Mouse (Mus musculus) hindbrain, embryonic 15.5 days (tissue): ENCODE data around the gene Socs2. TPM values are rescaled to one million over a fixed set of nuclear protein-coding genes. Genes with fewer than 3 reads are reported as not detected.

Experiments
- ATAC-seq: fragments of 200-750 bp; cut with Nextera tagmentation; 2 replicates; pipeline ENCODE4 v1.8.0; 2017; ENCODE audit warnings: low read depth, moderate number of reproducible peaks, moderate TSS enrichment; ENCODE audit not compliant: low FRiP score
- H3K27ac ChIP-seq: fragments of 300-500 bp; sonication (generic); replicated peaks from 2 replicates; pipeline ENCODE4 v1.5.1; 2015; ENCODE audit warnings: mild to moderate bottlenecking, inconsistent platforms
- H3K27me3 ChIP-seq: fragments of 300-500 bp; sonication (generic); 2 replicates; pipeline ENCODE4 v1.6.1; 2015; ENCODE audit warnings: control low read depth, inconsistent platforms
- H3K36me3 ChIP-seq: fragments of 300-500 bp; sonication (generic); 2 replicates; pipeline ENCODE4 v1.6.1; 2015; ENCODE audit warnings: control low read depth, inconsistent platforms
- H3K4me1 ChIP-seq: fragments of 300-500 bp; sonication (generic); replicated peaks from 2 replicates; pipeline ENCODE4 v1.6.1; 2015; ENCODE audit warnings: control low read depth, inconsistent platforms
- H3K4me2 ChIP-seq: fragments of 300-500 bp; sonication (generic); 2 replicates; pipeline ENCODE4 v1.6.1; 2015; ENCODE audit warnings: moderate library complexity, mild to moderate bottlenecking, inconsistent platforms
- H3K4me3 ChIP-seq: fragments of 300-500 bp; sonication (generic); 2 replicates; pipeline ENCODE4 v1.5.1; 2015; ENCODE audit warnings: mild to moderate bottlenecking, inconsistent platforms
- H3K9ac ChIP-seq: fragments of 300-500 bp; sonication (generic); 2 replicates; pipeline ENCODE4 v1.6.1; 2015; ENCODE audit warnings: inconsistent platforms
- H3K9me3 ChIP-seq: fragments of 300-500 bp; sonication (generic); 2 replicates; pipeline ENCODE4 v1.6.1; 2016; ENCODE audit warnings: control low read depth, inconsistent platforms
- WGBS: fragments of 180-500 bp; shearing (Covaris S2); methylation state at CpG from one replicate; pipeline ENCODE4 v1.1.7; 2015; 5-methylcytosine and 5-hydroxymethylcytosine counted together
- polyA plus RNA-seq: library from polyadenylated mRNA; unstranded; fragments of >200 nt; fragmentation: Nextera tagmentation; extraction: Ambion mirVana; gene quantifications from 2 replicates; pipeline ENCODE4 v1.2.1, GENCODE M21; 2015

The Socs2 gene
- polyA plus RNA-seq, 1 experiment from 2014 or later, result 118 TPM

DNA sequence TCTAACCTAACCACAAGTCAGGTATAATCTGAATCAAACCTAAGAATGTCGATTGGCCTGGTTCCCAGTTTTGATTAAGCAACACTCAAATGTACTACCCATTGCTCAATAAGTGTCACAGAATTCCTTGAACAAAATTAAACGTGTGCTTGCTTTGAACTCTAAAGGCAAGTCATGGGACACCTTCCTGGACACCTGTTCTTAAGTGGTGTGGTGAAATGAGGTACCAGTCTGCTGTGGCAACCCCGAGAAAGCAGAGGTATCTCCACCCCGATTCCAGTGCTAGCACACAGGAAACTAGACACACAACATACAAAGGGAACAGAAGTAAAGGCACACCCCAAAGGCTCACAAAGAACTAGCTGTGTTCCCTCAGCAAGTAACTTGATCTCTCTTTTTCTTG lies 31.2 kb downstream of the Socs2 start:
- H3K27me3 ChIP-seq, result no peaks in the 10 kb centered on the region
- H3K9me3 ChIP-seq, result no peaks in the 10 kb centered on the region
- ATAC-seq, result no peak
- no peak overlapping the region for H3K9ac ChIP-seq
- no peak overlapping the region for H3K27ac ChIP-seq
- no peak overlapping the region for H3K4me2 ChIP-seq
- no peaks in the 10 kb centered on the region for H3K36me3 ChIP-seq
- no peak overlapping the region for H3K4me3 ChIP-seq
- no peaks in the 10 kb centered on the region for H3K4me1 ChIP-seq
- 86% methylated on average over 4 of the region's 4 CpGs for WGBS

DNA sequence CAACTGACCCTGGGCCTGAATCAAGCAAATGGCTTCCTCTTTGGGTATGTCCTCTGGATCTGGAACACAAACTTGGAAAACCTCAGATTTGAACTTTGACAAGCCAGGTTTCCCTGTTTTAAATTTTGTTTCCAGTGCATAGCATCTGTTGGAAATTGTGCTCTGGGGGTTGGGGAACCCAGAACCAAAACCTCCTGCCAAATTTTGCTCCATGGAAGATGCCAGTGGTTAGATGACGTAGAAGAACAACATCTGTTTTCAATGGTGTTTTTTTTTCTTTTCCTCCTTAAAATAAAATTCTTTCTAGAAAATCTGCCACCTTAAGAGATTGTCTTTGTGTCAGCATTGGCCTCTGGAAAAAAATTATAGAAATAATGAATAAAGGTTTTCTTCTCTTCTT lies 31.9 kb downstream of the Socs2 start:
- H3K4me3 ChIP-seq, result no peak overlapping the region
- H3K4me1 ChIP-seq, result no peaks in the 10 kb centered on the region
- no peaks in the 10 kb centered on the region for H3K36me3 ChIP-seq
- no peak overlapping the region for H3K4me2 ChIP-seq
- H3K27me3 ChIP-seq, result no peaks in the 10 kb centered on the region
- H3K27ac ChIP-seq, result no peak overlapping the region
- 89% methylated on average over 1 of the region's 1 CpGs for WGBS
- H3K9ac ChIP-seq, result no peak overlapping the region
- ATAC-seq, result no peak
- H3K9me3 ChIP-seq, result no peaks in the 10 kb centered on the region

GRCm38 (mm10) chr10:95384446-95384845 lies 32.5 kb downstream of the Socs2 start:
- Histone ChIP-seq H3K4me3 (no peak overlapping the region), H3K4me1 (no peaks in the 10 kb centered on the region), H3K27me3 (no peaks in the 10 kb centered on the region), H3K4me2 (no peak overlapping the region), H3K9me3 (no peaks in the 10 kb centered on the region), H3K36me3 (no peaks in the 10 kb centered on the region), H3K9ac (no peak overlapping the region), H3K27ac (no peak overlapping the region)
- ATAC-seq, result no peak
- 88% methylated on average over 8 of the region's 8 CpGs for WGBS

DNA sequence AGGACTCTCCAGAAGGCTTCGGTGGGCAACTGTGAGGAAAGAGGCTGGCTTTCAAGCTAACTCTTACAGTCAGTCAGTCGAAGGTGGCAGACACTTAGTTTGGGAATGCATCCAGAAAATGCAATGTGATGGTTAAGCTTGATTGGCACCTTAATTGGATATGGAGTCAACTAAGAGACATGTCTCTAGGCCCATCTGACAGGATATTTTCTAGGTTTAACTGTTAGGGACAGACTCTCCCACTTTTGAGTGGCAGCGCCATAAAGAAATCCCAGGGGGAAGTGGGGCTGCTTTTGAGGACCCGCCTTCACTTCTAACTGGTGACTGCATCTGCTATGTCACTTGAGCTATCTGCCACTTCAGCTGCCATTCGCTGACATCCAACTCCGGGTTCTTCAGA lies 43.6 kb downstream of the Socs2 start:
- WGBS, result 91% methylated on average over 6 of the region's 6 CpGs
- no peaks in the 10 kb centered on the region for H3K9me3 ChIP-seq
- H3K36me3 ChIP-seq, result no peaks in the 10 kb centered on the region
- H3K27ac ChIP-seq, result no peak overlapping the region
- no peak overlapping the region for H3K4me2 ChIP-seq
- ATAC-seq, result no peak
- H3K9ac ChIP-seq, result no peak overlapping the region
- H3K4me1 ChIP-seq, result no peaks in the 10 kb centered on the region
- no peaks in the 10 kb centered on the region for H3K27me3 ChIP-seq
- H3K4me3 ChIP-seq, result no peak overlapping the region

- H3K9me3 ChIP-seq, result no peaks in the 10 kb centered on the region
- H3K27ac ChIP-seq, result no peak overlapping the region
- H3K4me1 ChIP-seq, result no peaks in the 10 kb centered on the region
- 91% methylated on average over 3 of the region's 3 CpGs for WGBS
- H3K27me3 ChIP-seq, result no peaks in the 10 kb centered on the region
- ATAC-seq, result no peak
- H3K36me3 ChIP-seq, result no peaks in the 10 kb centered on the region
- no peak overlapping the region for H3K9ac ChIP-seq
- H3K4me3 ChIP-seq, result no peak overlapping the region
- H3K4me2 ChIP-seq, result no peak overlapping the region
Observed at GRCm38 (mm10) chr10:95371942-95372341, 45.0 kb downstream of the Socs2 start.

GRCm38 (mm10) chr10:95369190-95369589 lies 47.8 kb downstream of the Socs2 start:
- Histone ChIP-seq H3K9me3 (no peaks in the 10 kb centered on the region), H3K9ac (no peak overlapping the region), H3K4me2 (no peak overlapping the region), H3K4me3 (no peak overlapping the region), H3K27me3 (no peaks in the 10 kb centered on the region), H3K4me1 (no peaks in the 10 kb centered on the region), H3K36me3 (no peaks in the 10 kb centered on the region), H3K27ac (no peak overlapping the region)
- no peak for ATAC-seq

DNA sequence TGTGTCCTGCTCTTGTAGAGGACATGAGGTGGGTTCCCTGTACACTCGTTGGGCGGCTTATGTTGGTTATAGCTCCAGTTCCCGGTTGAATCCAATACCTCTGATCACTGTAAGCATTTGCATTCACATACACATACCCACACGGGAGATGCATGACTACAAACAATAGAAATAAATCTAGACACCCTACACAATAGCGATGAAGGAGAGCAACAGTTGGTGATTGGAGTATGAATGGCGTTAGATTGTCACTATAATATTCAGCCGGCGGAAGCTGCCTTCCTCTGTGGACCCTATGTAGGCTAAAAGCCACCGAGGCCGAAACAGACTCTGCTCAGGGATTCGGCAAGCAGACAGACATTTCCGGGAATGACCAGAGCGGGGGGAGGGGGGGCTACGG lies 48.8 kb downstream of the Socs2 start:
- Histone ChIP-seq H3K36me3 (no peaks in the 10 kb centered on the region), H3K27ac (no peak overlapping the region), H3K4me2 (no peak overlapping the region), H3K9me3 (no peaks in the 10 kb centered on the region), H3K4me1 (no peaks in the 10 kb centered on the region), H3K4me3 (no peak overlapping the region), H3K9ac (no peak overlapping the region), H3K27me3 (no peaks in the 10 kb centered on the region)
- 90% methylated on average over 14 of the region's 14 CpGs for WGBS
- ATAC-seq, result no peak

GRCm38 (mm10) chr10:95367661-95368089 lies 49.3 kb downstream of the Socs2 start:
- Histone ChIP-seq H3K4me3 (no peak overlapping the region), H3K36me3 (no peaks in the 10 kb centered on the region), H3K27me3 (no peaks in the 10 kb centered on the region), H3K9me3 (no peaks in the 10 kb centered on the region), H3K4me1 (no peaks in the 10 kb centered on the region), H3K9ac (no peak overlapping the region), H3K4me2 (no peak overlapping the region), H3K27ac (no peak overlapping the region)
- ATAC-seq, result no peak
- WGBS, result 79% methylated on average over 9 of the region's 9 CpGs

- H3K27me3 ChIP-seq, result no peaks in the 10 kb centered on the region
- H3K4me1 ChIP-seq, result no peaks in the 10 kb centered on the region
- H3K9me3 ChIP-seq, result no peaks in the 10 kb centered on the region
- no peak overlapping the region for H3K4me2 ChIP-seq
- H3K36me3 ChIP-seq, result no peaks in the 10 kb centered on the region
- no peak for ATAC-seq
- H3K4me3 ChIP-seq, result no peak overlapping the region
- no peak overlapping the region for H3K9ac ChIP-seq
- 76% methylated on average over 7 of the region's 7 CpGs for WGBS
- no peak overlapping the region for H3K27ac ChIP-seq
Observed at GRCm38 (mm10) chr10:95367241-95367640, 49.7 kb downstream of the Socs2 start.

DNA sequence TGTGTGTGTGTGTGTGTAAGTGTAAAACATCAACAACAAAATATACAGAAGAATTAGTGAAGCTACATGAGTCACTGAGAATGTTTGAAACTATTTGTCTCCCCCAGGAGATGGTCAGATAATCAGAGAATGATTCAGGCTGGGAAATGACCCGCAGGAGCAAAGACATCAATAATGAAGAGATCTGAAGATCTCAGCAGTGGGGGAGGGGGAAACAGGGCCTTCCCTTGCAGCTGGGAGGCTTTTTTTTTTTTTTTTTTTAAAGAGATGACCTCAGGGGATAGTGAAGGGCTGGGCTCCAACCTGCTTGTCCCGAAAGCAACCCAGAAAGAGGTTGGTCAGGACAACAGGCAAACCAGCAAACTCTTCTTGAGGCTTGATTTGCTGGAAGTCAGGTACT lies 54.7 kb downstream of the Socs2 start:
- no peaks in the 10 kb centered on the region for H3K9me3 ChIP-seq
- H3K27me3 ChIP-seq, result no peaks in the 10 kb centered on the region
- 19% methylated on average over 2 of the region's 2 CpGs for WGBS
- no peak overlapping the region for H3K9ac ChIP-seq
- H3K4me2 ChIP-seq, result no peak overlapping the region
- no peaks in the 10 kb centered on the region for H3K36me3 ChIP-seq
- H3K4me3 ChIP-seq, result no peak overlapping the region
- H3K4me1 ChIP-seq, result no peaks in the 10 kb centered on the region
- ATAC-seq, result no peak
- H3K27ac ChIP-seq, result no peak overlapping the region

- Histone ChIP-seq H3K27me3 (no peaks in the 10 kb centered on the region), H3K9ac (no peak overlapping the region), H3K9me3 (no peaks in the 10 kb centered on the region), H3K4me1 (no peaks in the 10 kb centered on the region), H3K36me3 (no peaks in the 10 kb centered on the region), H3K4me2 (no peak overlapping the region), H3K27ac (no peak overlapping the region), H3K4me3 (no peak overlapping the region)
- no peak for ATAC-seq
- 92% methylated on average over 12 of the region's 12 CpGs for WGBS
Observed at GRCm38 (mm10) chr10:95361260-95361841, 55.6 kb downstream of the Socs2 start.

DNA sequence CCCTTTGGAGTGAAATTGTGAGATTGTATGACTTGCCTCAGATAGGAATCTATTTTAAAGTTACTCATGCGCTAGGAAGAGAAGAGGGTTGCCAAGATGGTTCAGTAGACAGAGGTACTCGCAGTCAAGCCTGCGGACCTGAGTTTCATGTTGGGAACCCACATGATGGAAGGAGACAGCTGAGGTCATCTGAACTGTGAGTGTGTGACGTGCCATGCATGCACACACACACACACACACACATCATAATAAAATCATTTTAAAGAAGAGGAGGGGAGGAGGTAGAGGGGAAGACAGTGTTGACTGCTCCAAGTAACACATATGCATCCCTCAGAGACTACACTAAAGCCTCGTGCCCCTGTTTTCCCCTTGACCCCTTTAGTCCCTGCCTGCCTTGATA lies 56.9 kb downstream of the Socs2 start:
- no peaks in the 10 kb centered on the region for H3K27me3 ChIP-seq
- no peak overlapping the region for H3K4me2 ChIP-seq
- H3K36me3 ChIP-seq, result no peaks in the 10 kb centered on the region
- 89% methylated on average over 5 of the region's 5 CpGs for WGBS
- H3K4me3 ChIP-seq, result no peak overlapping the region
- ATAC-seq, result no peak
- H3K27ac ChIP-seq, result no peak overlapping the region
- peaks cover 5% of the 10 kb centered on the region for H3K4me1 ChIP-seq
- H3K9me3 ChIP-seq, result no peaks in the 10 kb centered on the region
- H3K9ac ChIP-seq, result no peak overlapping the region

DNA sequence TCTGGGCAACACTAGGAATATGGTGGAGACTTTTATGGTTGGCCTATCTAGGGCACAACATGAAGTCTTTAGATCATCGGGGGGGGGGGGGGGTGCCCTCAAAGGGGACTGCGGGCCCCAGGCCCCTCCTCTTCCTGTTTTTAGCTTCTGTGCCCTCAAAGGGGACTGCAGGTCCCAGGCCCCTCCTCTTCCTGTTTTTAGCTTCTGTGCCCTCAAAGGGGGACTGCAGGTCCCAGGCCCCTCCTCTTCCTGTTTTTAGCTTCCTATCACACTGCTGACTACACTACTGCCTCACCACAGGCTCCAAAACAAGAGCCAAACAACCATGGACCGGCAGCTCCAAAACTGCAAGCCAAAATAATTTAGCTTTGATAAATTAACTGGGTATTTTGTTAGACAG lies 59.3 kb downstream of the Socs2 start:
- Histone ChIP-seq H3K36me3 (no peaks in the 10 kb centered on the region), H3K4me1 (peaks cover 5% of the 10 kb centered on the region), H3K4me3 (no peak overlapping the region), H3K9me3 (no peaks in the 10 kb centered on the region), H3K9ac (no peak overlapping the region), H3K4me2 (no peak overlapping the region), H3K27me3 (no peaks in the 10 kb centered on the region), H3K27ac (no peak overlapping the region)
- no peak for ATAC-seq
- 88% methylated on average over 3 of the region's 3 CpGs for WGBS
